Mouse (Mus musculus) lung, embryonic 14.5 days (tissue): ENCODE measurements around the gene March11. TPM values are rescaled to one million over a fixed set of nuclear protein-coding genes. Genes with fewer than 3 reads are reported as not detected.
A peak's percentile ranks its signal among the peaks of the same experiment; 100 is the strongest.

ENCODE experiments used
- ATAC-seq: fragments of 200-750 bp; cut with Nextera tagmentation; 2 replicates; pipeline ENCODE4 v1.8.0; 2017; ENCODE audit warnings: mild to moderate bottlenecking, moderate TSS enrichment, moderate library complexity; ENCODE audit not compliant: insufficient read depth
- DNase-seq: peaks from one replicate; pipeline ENCODE4 v3.0.0-alpha.2; 2015
- H3K27ac ChIP-seq: fragments of 300-500 bp; sonication (generic); 2 replicates; pipeline ENCODE4 v1.5.1; 2014; ENCODE audit warnings: low read depth, mild to moderate bottlenecking, moderate library complexity
- H3K27me3 ChIP-seq: fragments of 300-500 bp; sonication (generic); 2 replicates; pipeline ENCODE4 v1.6.1; 2014; ENCODE audit warnings: low read length, control low read depth; ENCODE audit not compliant: insufficient read depth
- H3K36me3 ChIP-seq: fragments of 300-500 bp; sonication (generic); 2 replicates; pipeline ENCODE4 v1.6.1; 2014; ENCODE audit warnings: control low read depth; ENCODE audit not compliant: insufficient read depth
- H3K4me1 ChIP-seq: fragments of 300-500 bp; sonication (generic); 2 replicates; pipeline ENCODE4 v1.6.1; 2014; ENCODE audit warnings: antibody characterized with exemption, control low read depth; ENCODE audit not compliant: insufficient read depth
- H3K4me2 ChIP-seq: fragments of 300-500 bp; sonication (generic); 2 replicates; pipeline ENCODE4 v1.6.1; 2014; ENCODE audit warnings: mild to moderate bottlenecking
- H3K4me3 ChIP-seq: fragments of 300-500 bp; sonication (generic); 2 replicates; pipeline ENCODE4 v1.5.1; 2014; ENCODE audit warnings: low read depth, low read length
- H3K9ac ChIP-seq: fragments of 300-500 bp; sonication (generic); 2 replicates; pipeline ENCODE4 v1.6.1; 2014
- H3K9me3 ChIP-seq: fragments of 300-500 bp; sonication (generic); 2 replicates; pipeline ENCODE4 v1.6.1; 2016; ENCODE audit warnings: low read depth, low read length, control low read depth
- CTCF ChIP-seq: IDR thresholded peaks from 2 replicates; pipeline ENCODE4 v1.5.1; 2016; ENCODE audit warnings: antibody characterized with exemption, low read depth
- WGBS: fragments of 180-500 bp; shearing (Covaris S2); extraction: QIAGEN DNeasy Blood & Tissue Kit; methylation state at CpG from one replicate; pipeline ENCODE4 v1.1.7; 2014; 5-methylcytosine and 5-hydroxymethylcytosine counted together
- polyA plus RNA-seq: library from polyadenylated mRNA; unstranded; fragments of >200 nt; fragmentation: Nextera tagmentation; extraction: Ambion mirVana; gene quantifications from 2 replicates; pipeline ENCODE4 v1.2.1, GENCODE M21; 2014

Gene March11
- polyA plus RNA-seq, 1 experiment from 2014 or later = 0.26 TPM

DNA sequence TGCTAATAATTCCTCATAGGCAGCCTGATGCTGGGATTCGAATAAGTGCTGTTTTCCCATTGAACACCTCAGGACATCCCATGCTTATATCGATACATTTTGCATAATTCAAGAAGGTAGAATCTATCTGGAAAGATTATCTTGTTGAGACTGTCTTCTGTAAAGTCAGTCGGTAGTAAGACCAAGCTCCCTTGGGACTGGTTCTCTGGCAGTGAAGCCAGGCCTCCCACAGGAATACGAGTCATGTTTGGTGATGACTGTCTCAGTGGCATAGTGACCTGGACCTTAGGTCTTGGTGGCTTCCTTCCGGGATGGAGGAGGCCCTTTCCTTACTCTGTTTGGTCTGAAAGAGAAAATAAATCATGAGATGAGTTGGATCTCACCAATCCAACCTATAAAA lies 57.7 kb downstream of the March11 start:
- DNase-seq (no peak), ATAC-seq (no peak)
- no peak overlapping the region for H3K4me3 ChIP-seq
- 0 out of 2 replicates have a peak, but pooled peaks cover 3% of the 10 kb centered on the region for H3K4me1 ChIP-seq
- no peak overlapping the region for H3K27ac ChIP-seq
- H3K9me3 ChIP-seq = no peaks in the 10 kb centered on the region
- no peak overlapping the region for H3K4me2 ChIP-seq
- H3K27me3 ChIP-seq = no peaks in the 10 kb centered on the region
- WGBS = 87% methylated on average over 5 of the region's 5 CpGs
- no peak overlapping the region for H3K9ac ChIP-seq
- TF ChIP-seq CTCF = no peak
- H3K36me3 ChIP-seq = no peaks in the 10 kb centered on the region

DNA sequence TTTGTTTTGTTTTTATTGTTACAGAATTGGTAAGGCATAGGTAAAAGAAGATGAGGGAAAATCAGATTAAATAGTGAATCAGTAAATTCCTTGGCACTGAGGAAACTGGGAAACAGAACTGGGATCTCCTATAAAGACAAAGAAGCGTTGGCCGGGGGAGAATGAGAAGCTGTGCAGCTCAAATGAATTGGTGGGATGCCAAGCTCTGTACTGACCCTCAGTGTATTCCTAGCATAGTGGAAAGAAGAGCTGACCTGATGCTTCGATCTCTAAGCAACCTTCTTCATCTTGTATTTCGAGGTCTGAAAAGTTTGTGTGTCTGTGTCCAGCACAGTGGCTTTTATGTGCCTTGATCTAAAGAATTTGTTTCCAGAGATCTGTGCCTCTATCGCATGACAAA lies 64.9 kb downstream of the March11 start:
- no peak overlapping the region for H3K9ac ChIP-seq
- DNase-seq (no peak), ATAC-seq (no peak)
- no peaks in the 10 kb centered on the region for H3K9me3 ChIP-seq
- no peaks in the 10 kb centered on the region for H3K4me1 ChIP-seq
- no peaks in the 10 kb centered on the region for H3K36me3 ChIP-seq
- TF ChIP-seq CTCF = no peak
- H3K4me3 ChIP-seq = no peak overlapping the region
- no peaks in the 10 kb centered on the region for H3K27me3 ChIP-seq
- no peak overlapping the region for H3K4me2 ChIP-seq
- WGBS = 85% methylated on average over 5 of the region's 5 CpGs
- no peak overlapping the region for H3K27ac ChIP-seq

DNA sequence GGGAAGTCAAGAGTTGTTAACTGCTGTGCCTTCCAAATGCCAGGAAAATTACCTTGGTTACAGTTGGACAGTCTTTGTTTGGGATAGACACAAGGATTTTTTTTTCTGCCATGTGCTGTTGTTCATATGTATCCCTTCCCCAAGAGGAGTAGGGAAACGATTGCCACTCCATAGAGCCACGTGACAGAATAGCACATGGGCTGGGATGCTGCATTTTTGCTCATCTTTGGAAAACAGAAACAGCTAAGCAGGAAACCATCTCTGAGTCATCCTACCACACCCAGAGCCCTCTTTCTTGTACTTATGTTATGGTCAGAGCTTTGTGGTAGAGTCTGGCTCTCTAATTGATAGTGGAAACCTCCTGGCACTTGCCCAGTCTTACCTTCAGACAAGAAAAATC lies 65.4 kb downstream of the March11 start:
- H3K9me3 ChIP-seq = no peaks in the 10 kb centered on the region
- H3K4me3 ChIP-seq = no peak overlapping the region
- H3K27ac ChIP-seq = no peak overlapping the region
- no peaks in the 10 kb centered on the region for H3K27me3 ChIP-seq
- H3K36me3 ChIP-seq = no peaks in the 10 kb centered on the region
- H3K9ac ChIP-seq = no peak overlapping the region
- DNase-seq (no peak), ATAC-seq (no peak)
- TF ChIP-seq CTCF = no peak
- no peaks in the 10 kb centered on the region for H3K4me1 ChIP-seq
- 79% methylated on average over 2 of the region's 2 CpGs for WGBS
- H3K4me2 ChIP-seq = no peak overlapping the region

DNA sequence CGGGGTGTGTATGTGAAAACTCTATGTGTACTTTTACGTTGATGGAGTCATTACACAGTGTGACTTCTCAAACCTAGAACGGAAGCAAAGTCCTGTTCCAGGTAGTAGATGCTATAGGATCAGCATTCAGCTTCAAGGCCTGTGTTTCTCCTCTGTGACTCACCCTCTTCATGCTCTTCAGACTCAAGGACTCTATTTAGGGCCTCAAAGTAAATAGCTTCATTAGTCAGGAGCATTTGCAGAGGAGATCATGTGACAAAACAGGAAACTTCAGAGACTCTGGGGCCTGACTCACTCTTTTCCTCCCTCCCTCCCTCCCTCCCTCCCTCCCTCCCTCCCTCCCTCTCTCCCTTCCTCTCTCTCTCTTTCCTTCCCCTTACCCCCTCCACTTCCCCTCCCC lies 66.1 kb downstream of the March11 start:
- no peaks in the 10 kb centered on the region for H3K27me3 ChIP-seq
- no peaks in the 10 kb centered on the region for H3K4me1 ChIP-seq
- no peaks in the 10 kb centered on the region for H3K36me3 ChIP-seq
- H3K9me3 ChIP-seq = no peaks in the 10 kb centered on the region
- no peak overlapping the region for H3K4me2 ChIP-seq
- no peak for ATAC-seq
- no peak for TF ChIP-seq CTCF
- no peak overlapping the region for H3K9ac ChIP-seq
- DNase-seq = no peak
- H3K27ac ChIP-seq = no peak overlapping the region
- no peak overlapping the region for H3K4me3 ChIP-seq
- WGBS = 74% methylated on average over 3 of the region's 3 CpGs

DNA sequence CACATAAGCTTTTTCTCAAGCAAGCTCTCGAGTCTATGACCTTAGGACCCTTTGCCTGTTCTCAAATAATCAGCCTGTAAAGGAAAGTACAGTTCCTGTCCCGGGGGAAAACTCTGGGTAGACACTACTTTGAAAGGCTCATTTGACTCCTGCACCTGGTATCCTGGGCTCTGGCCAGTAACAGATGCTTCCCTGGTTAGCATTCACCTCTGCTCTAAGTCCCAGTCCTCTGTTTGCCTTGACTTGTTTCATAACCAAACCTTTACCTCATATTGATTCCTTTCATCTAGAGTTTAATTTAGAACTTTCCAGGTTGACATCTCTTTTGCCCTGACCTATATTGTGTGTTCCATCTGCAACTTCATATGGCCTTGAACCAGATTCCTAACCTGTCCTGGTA lies 68.5 kb downstream of the March11 start:
- no peaks in the 10 kb centered on the region for H3K36me3 ChIP-seq
- H3K27ac ChIP-seq = no peak overlapping the region
- ATAC-seq (no peak), DNase-seq (no peak)
- H3K4me3 ChIP-seq = no peak overlapping the region
- H3K27me3 ChIP-seq = no peaks in the 10 kb centered on the region
- H3K9me3 ChIP-seq = no peaks in the 10 kb centered on the region
- no peak overlapping the region for H3K4me2 ChIP-seq
- H3K9ac ChIP-seq = no peak overlapping the region
- 53% methylated on average over 2 of the region's 2 CpGs for WGBS
- TF ChIP-seq CTCF = no peak
- H3K4me1 ChIP-seq = no peaks in the 10 kb centered on the region

DNA sequence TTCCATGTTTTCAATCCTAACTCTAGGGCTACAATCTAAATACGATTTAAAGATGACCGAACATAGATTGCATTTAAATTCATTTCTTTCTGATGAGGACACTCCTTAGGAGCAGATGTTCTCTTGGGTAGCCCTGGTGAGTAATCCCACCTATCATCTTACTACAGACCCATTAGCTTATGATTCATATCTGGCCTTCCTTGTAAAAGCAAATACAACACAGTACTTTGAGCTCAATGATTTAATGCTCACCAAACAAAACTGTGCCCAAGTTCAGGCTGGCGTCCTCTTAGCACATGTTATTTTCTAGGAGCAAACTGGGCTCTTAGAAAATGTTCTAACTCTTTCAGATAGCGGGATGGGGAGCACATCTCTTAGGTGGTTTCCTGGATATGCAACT lies 70.0 kb downstream of the March11 start:
- 82% methylated on average over 4 of the region's 4 CpGs for WGBS
- DNase-seq = no peak
- Histone ChIP-seq H3K9ac (no peak overlapping the region), H3K4me1 (no peaks in the 10 kb centered on the region), H3K27ac (no peak overlapping the region), H3K36me3 (no peaks in the 10 kb centered on the region), H3K4me2 (no peak overlapping the region), H3K27me3 (no peaks in the 10 kb centered on the region), H3K4me3 (no peak overlapping the region), H3K9me3 (no peaks in the 10 kb centered on the region)
- no peak for TF ChIP-seq CTCF
- ATAC-seq = no peak

DNA sequence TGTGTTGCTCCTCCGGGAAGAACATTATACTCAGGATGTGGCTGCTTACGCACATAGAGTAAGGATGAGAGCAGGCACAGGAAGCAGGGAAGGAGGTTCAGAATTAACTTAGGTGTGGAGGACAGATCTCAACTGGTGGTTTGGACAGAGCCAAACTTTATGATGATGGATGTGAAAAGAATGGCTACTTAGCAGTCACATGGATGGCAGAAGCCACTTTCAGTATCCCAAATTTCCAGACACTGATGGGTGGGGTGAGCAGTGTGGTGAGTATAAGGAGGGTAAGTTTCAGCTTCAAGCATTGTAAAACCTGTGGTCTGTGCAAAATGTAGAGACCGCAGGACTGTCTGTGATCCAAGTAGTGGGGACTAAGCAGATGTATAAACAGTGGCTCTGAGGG lies 71.0 kb downstream of the March11 start:
- no peak for TF ChIP-seq CTCF
- Histone ChIP-seq H3K9ac (no peak overlapping the region), H3K4me3 (no peak overlapping the region), H3K36me3 (no peaks in the 10 kb centered on the region), H3K4me2 (no peak overlapping the region), H3K27me3 (no peaks in the 10 kb centered on the region), H3K27ac (no peak overlapping the region), H3K4me1 (no peaks in the 10 kb centered on the region), H3K9me3 (no peaks in the 10 kb centered on the region)
- DNase-seq (peak; percentile 31), ATAC-seq (0 out of 2 replicates have a peak, but pooled peaks have one; percentile 28)
- 48% methylated on average over 3 of the region's 3 CpGs for WGBS

DNA sequence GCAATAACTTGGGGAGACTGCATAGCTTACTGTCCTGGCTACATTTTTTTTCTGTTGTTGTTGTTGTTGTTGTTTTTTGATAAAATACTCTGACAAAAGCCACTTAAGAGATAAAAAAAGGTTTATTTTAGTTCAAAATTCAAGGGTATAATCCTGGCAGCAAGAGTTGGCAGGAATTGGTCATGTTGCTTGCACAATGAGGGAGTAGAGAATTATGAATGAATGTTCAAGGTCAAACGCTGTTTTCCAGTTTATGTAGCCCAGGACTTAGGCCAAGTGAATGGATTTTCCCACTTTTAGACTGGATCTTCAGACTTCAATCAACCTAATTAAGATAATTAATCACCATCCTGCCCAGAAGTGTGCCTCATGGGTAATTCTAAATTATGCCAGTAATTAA lies 72.0 kb downstream of the March11 start:
- Histone ChIP-seq H3K27me3 (no peaks in the 10 kb centered on the region), H3K9ac (no peak overlapping the region), H3K9me3 (no peaks in the 10 kb centered on the region), H3K4me3 (no peak overlapping the region), H3K36me3 (no peaks in the 10 kb centered on the region), H3K4me2 (no peak overlapping the region), H3K27ac (no peak overlapping the region), H3K4me1 (no peaks in the 10 kb centered on the region)
- WGBS = 71% methylated on average over 1 of the region's 1 CpGs
- no peak for TF ChIP-seq CTCF
- ATAC-seq (no peak), DNase-seq (no peak)
